Mouse (Mus musculus): ENCODE results near the gene Pot1b. TPM values are rescaled to one million over a fixed set of nuclear protein-coding genes. Genes with fewer than 3 reads are reported as not detected.

Gene Pot1b
- 31.4 TPM for polyA plus RNA-seq (2014; fragmentation: Illumina TruSeq; extraction: RNeasy Lipid Tissue Mini Kit (QIAGEN cat#74804); ENCODE audit: low read depth, low replicate concordance)

DNA sequence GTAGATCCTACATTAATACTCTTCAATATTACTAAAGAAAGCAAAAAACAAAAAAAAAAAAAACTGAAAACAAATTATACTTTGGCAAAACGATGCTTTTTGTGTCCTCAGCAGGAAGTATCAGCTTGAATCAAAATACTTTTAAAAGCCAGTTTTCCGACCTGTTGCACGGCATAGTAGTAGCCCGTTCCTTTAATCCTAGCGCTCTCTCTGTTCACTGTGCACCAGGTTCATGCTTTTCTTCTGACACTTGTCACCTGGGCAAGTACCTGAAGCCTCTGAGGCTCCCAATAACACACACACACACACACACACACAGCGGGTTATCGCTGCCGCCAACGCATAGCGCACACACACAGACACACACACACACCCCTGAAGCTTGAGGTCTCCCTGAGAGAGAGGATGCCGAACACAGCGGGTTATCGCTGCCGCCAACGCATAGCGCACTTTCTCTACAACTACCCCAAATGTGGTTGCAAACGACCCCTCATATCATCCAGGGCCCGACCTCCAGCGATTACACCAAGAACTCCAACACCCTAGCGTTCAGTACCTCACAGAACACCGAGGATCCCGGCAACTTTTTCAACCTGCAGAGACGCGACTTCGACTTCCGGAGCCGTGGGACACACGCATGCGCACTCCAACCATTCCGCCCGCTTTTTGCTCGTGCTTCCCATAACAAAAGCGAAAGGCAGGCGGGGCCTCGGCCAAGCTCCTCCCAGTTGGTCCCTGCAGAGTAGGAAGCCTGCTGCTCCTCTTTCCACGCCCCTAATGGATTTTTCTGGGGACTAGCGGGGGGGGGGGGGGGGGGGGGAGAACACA is at the start of gene Pot1b:
Gene Pot1b, minus strand, starts transcription at position 645 of the 828 bp plus-strand sequence.

DNA sequence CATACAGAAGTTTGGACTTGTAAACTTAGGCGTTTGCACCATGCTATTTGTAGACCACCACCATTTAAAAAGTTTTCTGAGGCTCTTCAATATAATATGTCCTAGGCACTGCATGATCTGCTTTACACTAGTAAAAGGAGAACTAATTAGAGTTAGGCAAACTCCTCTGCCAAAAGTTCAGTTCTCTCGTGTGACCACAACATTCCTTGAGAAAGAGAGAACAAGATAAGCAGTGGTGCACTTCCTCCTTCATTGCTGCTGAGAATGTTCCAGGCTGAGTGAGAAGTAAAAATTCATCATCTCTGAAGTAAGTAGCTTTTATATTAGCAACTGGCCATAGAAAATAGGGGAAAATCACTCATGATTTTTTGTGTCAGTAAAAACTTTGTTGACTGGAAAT is 37.4 kb upstream of the Pot1b start, which contains the start of gene Adgre4:
Gene Adgre4, plus strand, starts transcription at position 199 of the 400 bp plus-strand sequence.

DNA sequence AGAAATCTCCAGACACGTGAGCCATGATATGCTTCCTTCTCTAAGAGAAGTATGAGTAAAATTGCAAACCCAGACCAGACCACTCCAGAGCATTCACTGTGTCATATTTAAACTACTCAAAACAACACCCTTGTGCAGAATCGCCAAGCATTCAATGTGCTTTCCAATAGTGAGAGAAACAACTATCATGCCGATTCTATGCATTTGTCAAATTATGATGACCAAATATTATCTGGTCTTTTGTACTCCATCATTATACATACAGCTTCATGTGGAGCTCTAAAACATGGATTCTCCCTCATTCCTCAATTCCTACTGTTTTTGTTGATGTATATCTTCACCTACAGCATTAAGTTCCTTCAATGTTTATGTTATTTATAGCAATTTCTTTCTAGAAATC is 87.3 kb downstream of the Pot1b start, which contains the start of gene Vmn2r118:
Gene Vmn2r118, minus strand, starts transcription at position 101 of the 400 bp plus-strand sequence.

Other genes with a start within 250 kb of the Pot1b start
- gene Vmn2r118, start 87.4 kb downstream of the Pot1b start, polyA plus RNA-seq (2014; fragmentation: Illumina TruSeq; extraction: RNeasy Lipid Tissue Mini Kit (QIAGEN cat#74804); ENCODE audit: low read depth, low replicate concordance), result not detected
- 2.5 TPM for gene Adgre4, start 37.4 kb upstream of the Pot1b start, polyA plus RNA-seq (2014; fragmentation: Illumina TruSeq; extraction: RNeasy Lipid Tissue Mini Kit (QIAGEN cat#74804); ENCODE audit: low read depth, low replicate concordance)
- 33.9 TPM for gene Zfp119a, start 166.3 kb upstream of the Pot1b start, polyA plus RNA-seq (2014; fragmentation: Illumina TruSeq; extraction: RNeasy Lipid Tissue Mini Kit (QIAGEN cat#74804); ENCODE audit: low read depth, low replicate concordance)
- 46.1 TPM for gene Zfp959, start 179.5 kb upstream of the Pot1b start, polyA plus RNA-seq (2014; fragmentation: Illumina TruSeq; extraction: RNeasy Lipid Tissue Mini Kit (QIAGEN cat#74804); ENCODE audit: low read depth, low replicate concordance)
- gene Zfp119b, start 236.9 kb upstream of the Pot1b start, polyA plus RNA-seq (2014; fragmentation: Illumina TruSeq; extraction: RNeasy Lipid Tissue Mini Kit (QIAGEN cat#74804); ENCODE audit: low read depth, low replicate concordance), result 26.7 TPM
- gene Ebi3, start 240.0 kb upstream of the Pot1b start, polyA plus RNA-seq (2014; fragmentation: Illumina TruSeq; extraction: RNeasy Lipid Tissue Mini Kit (QIAGEN cat#74804); ENCODE audit: low read depth, low replicate concordance), result 0.54 TPM
- gene Yju2, start 246.5 kb upstream of the Pot1b start, polyA plus RNA-seq (2014; fragmentation: Illumina TruSeq; extraction: RNeasy Lipid Tissue Mini Kit (QIAGEN cat#74804); ENCODE audit: low read depth, low replicate concordance), result 0.57 TPM